ENCODE assay signal across 10 mouse cellular contexts in genomic region chr13:85926825-85927737, GRCm38 (mm10).
A peak's percentile ranks its signal among the peaks of the same experiment; 100 is the strongest.
DNase-seq lines count a peak whose midpoint lies in the region; ATAC-seq lines count a peak whose summit lies in the region.
"Had no signal": no experiment of that assay in that cellular context is flagged by ENCODE, and none has a peak within 500 bp of the region (broad histone marks: within the 10 kb centered on the region; RNA-seq: fewer than 3 reads in every experiment).

No protein-coding gene starts in this region.

- no peaks in the 10 kb centered on the region for H3K4me1 ChIP-seq in lung, embryonic 15.5 days
- no peaks in the 10 kb centered on the region for H3K4me1 ChIP-seq in embryonic facial prominence, embryonic 12.5 days
- H3K4me1 ChIP-seq in hindbrain, embryonic 13.5 days (replicated peaks) = peaks cover 17% of the 10 kb centered on the region
- H3K4me1 ChIP-seq in midbrain, embryonic 16.5 days (ENCODE audit: control insufficient read depth, insufficient read depth, low read length) = peaks cover 7% of the 10 kb centered on the region

- no peak for DNase-seq in lung, postnatal 14 days
- DNase-seq in gastrocnemius, postnatal 36 days = no peak
- no peak for DNase-seq in heart, postnatal 36 days
- DNase-seq in cerebellum, adult 9-11 months = no peak
- DNase-seq: cerebellum, adult 11 months; left cerebral cortex, postnatal 4 days had no signal

- ATAC-seq in lung, embryonic 15.5 days (ENCODE audit: borderline replicate concordance, extremely low read depth, low FRiP score, low TSS enrichment) = peak; percentile 91; the same call in 1 of the 2 replicates
- peak; percentile 77 for ATAC-seq in embryonic facial prominence, embryonic 12.5 days (ENCODE audit: insufficient number of reproducible peaks, insufficient read depth, low FRiP score, low TSS enrichment)
- ATAC-seq in hindbrain, embryonic 13.5 days (ENCODE audit: low FRiP score) = peak; percentile 97
- peak; percentile 91 for ATAC-seq in midbrain, embryonic 16.5 days

- intact Hi-C loops in gastrocnemius, postnatal 36 days (cut with DNase I) = no loop called here
- intact Hi-C loops in heart, postnatal 36 days (cut with DNase I) = no loop called here

- no peaks in the 10 kb centered on the region for H3K36me3 ChIP-seq in lung, embryonic 15.5 days
- H3K36me3 ChIP-seq in embryonic facial prominence, embryonic 12.5 days = no peaks in the 10 kb centered on the region
- no peaks in the 10 kb centered on the region for H3K36me3 ChIP-seq in hindbrain, embryonic 13.5 days
- H3K36me3 ChIP-seq in midbrain, embryonic 16.5 days (ENCODE audit: control insufficient read depth, insufficient read depth, low read length) = no peaks in the 10 kb centered on the region

- no peak overlapping the region for H3K4me2 ChIP-seq in lung, embryonic 15.5 days
- no peak overlapping the region for H3K4me2 ChIP-seq in embryonic facial prominence, embryonic 12.5 days (replicated peaks)
- no peak overlapping the region; the same call in 1 of the 2 replicates for H3K4me2 ChIP-seq in hindbrain, embryonic 13.5 days
- H3K4me2 ChIP-seq in midbrain, embryonic 16.5 days (ENCODE audit: low read length) = no peak overlapping the region

- H3K27me3 ChIP-seq in lung, embryonic 15.5 days = no peaks in the 10 kb centered on the region
- H3K27me3 ChIP-seq in embryonic facial prominence, embryonic 12.5 days = no peaks in the 10 kb centered on the region
- H3K27me3 ChIP-seq in hindbrain, embryonic 13.5 days = no peaks in the 10 kb centered on the region
- H3K27me3 ChIP-seq in midbrain, embryonic 16.5 days (ENCODE audit: control insufficient read depth, insufficient read depth, low read depth, low read length) = no peaks in the 10 kb centered on the region

- H3K4me3 ChIP-seq in lung, embryonic 15.5 days = no peak overlapping the region
- no peak overlapping the region for H3K4me3 ChIP-seq in embryonic facial prominence, embryonic 12.5 days
- H3K4me3 ChIP-seq in hindbrain, embryonic 13.5 days = no peak overlapping the region
- H3K4me3 ChIP-seq in midbrain, embryonic 16.5 days (ENCODE audit: low read depth, low read length) = no peak overlapping the region

- WGBS in lung, embryonic 15.5 days = 29% methylated on average over 4 of the region's 4 CpGs
- WGBS in embryonic facial prominence, embryonic 12.5 days = 64% methylated on average over 4 of the region's 4 CpGs
- WGBS in hindbrain, embryonic 13.5 days = 42% methylated on average over 4 of the region's 4 CpGs
- 39% methylated on average over 4 of the region's 4 CpGs for WGBS in midbrain, embryonic 16.5 days

- H3K9me3 ChIP-seq in lung, embryonic 15.5 days = no peaks in the 10 kb centered on the region
- H3K9me3 ChIP-seq in embryonic facial prominence, embryonic 12.5 days = no peaks in the 10 kb centered on the region
- no peaks in the 10 kb centered on the region for H3K9me3 ChIP-seq in hindbrain, embryonic 13.5 days
- H3K9me3 ChIP-seq in midbrain, embryonic 16.5 days (replicated peaks; ENCODE audit: control insufficient read depth, low read length, poor library complexity, severe bottlenecking) = no peaks in the 10 kb centered on the region

- H3K9ac ChIP-seq in lung, embryonic 15.5 days = no peak overlapping the region
- H3K9ac ChIP-seq in embryonic facial prominence, embryonic 12.5 days = no peak overlapping the region
- no peak overlapping the region for H3K9ac ChIP-seq in hindbrain, embryonic 13.5 days
- H3K9ac ChIP-seq in midbrain, embryonic 16.5 days (ENCODE audit: low read depth, low read length) = no peak overlapping the region

- H3K27ac ChIP-seq in lung, embryonic 15.5 days = peak overlapping the region; percentile 63; the same call in 1 of the 2 replicates
- no peak overlapping the region for H3K27ac ChIP-seq in embryonic facial prominence, embryonic 12.5 days
- H3K27ac ChIP-seq in hindbrain, embryonic 13.5 days = peak overlapping the region; percentile 68
- H3K27ac ChIP-seq in midbrain, embryonic 16.5 days (ENCODE audit: low read length) = peak overlapping the region; percentile 22; the same call in 1 of the 2 replicates
